Mouse (Mus musculus): ENCODE data around the gene Gm20219. TPM values are rescaled to one million over a fixed set of nuclear protein-coding genes. Genes with fewer than 3 reads are reported as not detected.
A peak's percentile ranks its signal among the peaks of the same experiment; 100 is the strongest.

Gene Gm20219
- polyA plus RNA-seq, 1 experiment = 0.04 TPM

DNA sequence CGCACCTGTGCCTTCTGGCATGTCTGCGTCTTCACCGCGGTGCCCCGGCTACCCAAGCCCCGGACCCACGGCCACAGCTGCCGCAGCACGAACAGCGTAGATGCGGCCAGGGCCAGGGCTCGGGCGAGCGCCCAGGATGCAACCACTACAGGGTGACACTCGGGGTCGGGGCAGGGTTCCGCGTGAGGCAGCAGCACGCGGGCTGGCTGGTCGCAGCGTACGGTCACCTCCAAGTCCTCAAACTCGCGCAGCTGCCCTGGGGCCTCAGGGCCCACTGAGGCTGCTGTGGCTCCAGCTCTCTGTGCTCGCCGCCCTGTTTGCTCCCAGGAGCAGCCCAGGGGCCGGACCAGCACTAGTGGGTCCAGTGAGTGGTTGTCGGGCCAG is 42.5 kb downstream of the Gm20219 start:
- no peaks in the 10 kb centered on the region for H3K36me3 ChIP-seq (ENCODE audit: control insufficient read depth)
- peaks cover 18% of the 10 kb centered on the region for H3K9me3 ChIP-seq (ENCODE audit: control insufficient read depth, low read length)
- peaks cover 12% of the 10 kb centered on the region for H3K4me1 ChIP-seq (ENCODE audit: control insufficient read depth)
- peaks cover 77% of the 10 kb centered on the region for H3K27me3 ChIP-seq (ENCODE audit: control insufficient read depth)
- H3K4me3 ChIP-seq (replicated peaks) = no peak overlapping the region
- TF ChIP-seq GATA1 (IDR thresholded peaks at IDR 0.05; ENCODE audit: low read length) (no peak), TAL1 (IDR thresholded peaks at IDR 0.05; ENCODE audit: low read length) (no peak)

- no peaks in the 10 kb centered on the region for H3K36me3 ChIP-seq (ENCODE audit: control insufficient read depth)
- TF ChIP-seq GATA1 (IDR thresholded peaks at IDR 0.05; ENCODE audit: low read length) = no peak
- no peak for TF ChIP-seq TAL1 (IDR thresholded peaks at IDR 0.05; ENCODE audit: low read length)
- peaks cover 18% of the 10 kb centered on the region for H3K9me3 ChIP-seq (ENCODE audit: control insufficient read depth, low read length)
- H3K4me3 ChIP-seq (replicated peaks) = no peak overlapping the region
- peaks cover 76% of the 10 kb centered on the region for H3K27me3 ChIP-seq (ENCODE audit: control insufficient read depth)
- H3K4me1 ChIP-seq (ENCODE audit: control insufficient read depth) = peaks cover 13% of the 10 kb centered on the region
These were observed 43.0 kb downstream of the Gm20219 start for GRCm38 (mm10) chr17:56510970-56511706.

- peaks cover 18% of the 10 kb centered on the region for H3K9me3 ChIP-seq (ENCODE audit: control insufficient read depth, low read length)
- no peak overlapping the region for H3K4me3 ChIP-seq (replicated peaks)
- H3K27me3 ChIP-seq (ENCODE audit: control insufficient read depth) = peaks cover 70% of the 10 kb centered on the region
- peaks cover 13% of the 10 kb centered on the region for H3K4me1 ChIP-seq (ENCODE audit: control insufficient read depth)
- H3K36me3 ChIP-seq (ENCODE audit: control insufficient read depth) = no peaks in the 10 kb centered on the region
- TF ChIP-seq GATA1 (IDR thresholded peaks at IDR 0.05; ENCODE audit: low read length) = no peak
- no peak for TF ChIP-seq TAL1 (IDR thresholded peaks at IDR 0.05; ENCODE audit: low read length)
These were observed 43.7 kb downstream of the Gm20219 start for GRCm38 (mm10) chr17:56510473-56510969.

- H3K36me3 ChIP-seq (ENCODE audit: control insufficient read depth) = no peaks in the 10 kb centered on the region
- no peak overlapping the region for H3K4me3 ChIP-seq (replicated peaks)
- peaks cover 21% of the 10 kb centered on the region for H3K9me3 ChIP-seq (ENCODE audit: control insufficient read depth, low read length)
- H3K27me3 ChIP-seq (ENCODE audit: control insufficient read depth) = peaks cover 64% of the 10 kb centered on the region
- H3K4me1 ChIP-seq (ENCODE audit: control insufficient read depth) = peaks cover 13% of the 10 kb centered on the region
- TF ChIP-seq GATA1 (IDR thresholded peaks at IDR 0.05; ENCODE audit: low read length) = no peak
- no peak for TF ChIP-seq TAL1 (IDR thresholded peaks at IDR 0.05; ENCODE audit: low read length)
These were observed 44.3 kb downstream of the Gm20219 start for GRCm38 (mm10) chr17:56509707-56510472.

DNA sequence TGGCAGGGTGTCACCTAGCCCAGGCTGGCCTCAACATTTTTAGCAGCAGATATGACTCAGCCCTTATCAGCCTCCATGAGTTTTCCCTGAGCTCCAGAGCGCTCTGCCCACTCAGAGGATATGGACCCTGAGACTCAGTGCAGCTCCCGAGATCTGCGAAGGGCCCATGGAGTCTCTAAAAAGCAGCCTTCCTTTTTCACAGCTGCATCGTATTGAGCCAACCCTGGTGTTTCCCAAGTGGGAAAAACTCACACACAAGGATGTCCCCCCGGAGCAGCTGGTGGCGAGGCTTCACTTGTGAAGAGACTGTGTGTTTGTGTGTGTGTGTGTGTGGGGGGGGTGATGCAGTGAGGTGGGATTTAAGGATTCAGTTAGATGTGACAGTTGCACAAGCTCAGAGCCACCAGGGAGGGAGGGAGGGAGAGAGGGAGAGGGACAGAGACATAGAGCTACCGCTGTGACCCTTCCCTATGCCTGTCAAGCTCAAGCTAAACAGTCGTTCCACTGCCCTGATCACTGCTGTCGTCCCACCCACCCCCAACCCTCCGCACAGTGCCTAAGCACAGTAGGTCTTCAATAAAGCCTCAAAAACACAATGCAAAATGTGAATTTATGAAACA is 45.1 kb downstream of the Gm20219 start:
- peaks cover 13% of the 10 kb centered on the region for H3K4me1 ChIP-seq (ENCODE audit: control insufficient read depth)
- H3K9me3 ChIP-seq (ENCODE audit: control insufficient read depth, low read length) = peaks cover 26% of the 10 kb centered on the region
- H3K27me3 ChIP-seq (ENCODE audit: control insufficient read depth) = peaks cover 60% of the 10 kb centered on the region
- H3K4me3 ChIP-seq (replicated peaks) = no peak overlapping the region
- no peaks in the 10 kb centered on the region for H3K36me3 ChIP-seq (ENCODE audit: control insufficient read depth)
- no peak for TF ChIP-seq GATA1 (IDR thresholded peaks at IDR 0.05; ENCODE audit: low read length)
- TF ChIP-seq TAL1 (IDR thresholded peaks at IDR 0.05; ENCODE audit: low read length) = no peak

DNA sequence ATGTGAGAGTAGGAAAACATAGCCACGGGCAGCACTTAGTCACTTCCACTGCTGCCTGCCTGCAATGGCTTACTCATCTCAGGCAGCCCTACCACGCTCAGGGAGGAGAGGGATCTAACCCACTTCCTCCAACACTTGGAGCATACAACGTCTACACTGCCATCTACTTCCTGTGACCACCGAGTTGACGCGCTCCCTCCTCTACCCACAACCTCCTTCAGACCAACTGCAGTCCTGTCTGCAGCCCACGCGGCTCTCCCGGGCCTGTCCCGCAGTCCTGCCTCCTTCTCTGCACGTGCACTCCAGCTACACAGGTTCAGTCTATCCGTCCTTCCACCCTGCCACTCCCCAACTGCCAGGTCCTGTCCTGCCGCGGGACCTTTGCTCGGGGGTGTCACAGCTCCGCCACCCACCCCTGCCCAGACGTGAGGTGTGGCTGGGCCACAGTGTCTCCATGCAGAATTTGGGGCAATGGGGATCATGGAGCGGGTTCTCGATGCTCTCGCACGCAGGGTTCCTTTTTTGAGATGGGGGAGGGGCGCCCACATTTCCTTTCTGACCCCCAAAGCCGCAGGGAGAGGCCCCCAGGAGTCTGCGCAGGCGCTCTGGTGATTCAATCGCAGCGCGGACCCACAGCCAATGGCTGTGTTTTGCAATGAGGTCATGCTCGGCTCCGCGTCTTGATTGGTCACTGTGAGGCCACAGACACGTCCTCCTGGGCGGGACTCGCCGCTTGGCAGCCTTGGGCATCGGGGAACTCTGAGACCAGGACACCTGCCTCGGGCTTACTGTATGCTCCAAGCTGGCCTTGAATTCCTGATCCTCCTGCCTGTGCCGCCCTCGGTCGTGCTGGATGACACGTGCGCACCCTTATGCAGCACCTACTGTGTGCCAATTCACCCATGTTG is 46.8 kb downstream of the Gm20219 start:
- H3K27me3 ChIP-seq (ENCODE audit: control insufficient read depth) = peaks cover 47% of the 10 kb centered on the region
- TF ChIP-seq GATA1 (IDR thresholded peaks at IDR 0.05; ENCODE audit: low read length) = no peak
- TF ChIP-seq TAL1 (IDR thresholded peaks at IDR 0.05; ENCODE audit: low read length) = no peak
- peaks cover 28% of the 10 kb centered on the region for H3K9me3 ChIP-seq (ENCODE audit: control insufficient read depth, low read length)
- H3K36me3 ChIP-seq (ENCODE audit: control insufficient read depth) = no peaks in the 10 kb centered on the region
- peak overlapping the region; percentile 65 for H3K4me3 ChIP-seq (replicated peaks)
- peaks cover 13% of the 10 kb centered on the region for H3K4me1 ChIP-seq (ENCODE audit: control insufficient read depth)

GRCm38 (mm10) chr17:56506417-56507065 is 47.6 kb downstream of the Gm20219 start:
- Histone ChIP-seq H3K4me3 (replicated peaks) (peak overlapping the region; percentile 65), H3K9me3 (ENCODE audit: control insufficient read depth, low read length) (peaks cover 19% of the 10 kb centered on the region), H3K4me1 (ENCODE audit: control insufficient read depth) (peaks cover 13% of the 10 kb centered on the region), H3K27me3 (ENCODE audit: control insufficient read depth) (peaks cover 39% of the 10 kb centered on the region), H3K36me3 (ENCODE audit: control insufficient read depth) (no peaks in the 10 kb centered on the region)
- TF ChIP-seq TAL1 (IDR thresholded peaks at IDR 0.05; ENCODE audit: low read length) (no peak), GATA1 (IDR thresholded peaks at IDR 0.05; ENCODE audit: low read length) (no peak)

GRCm38 (mm10) chr17:56505401-56505800 is 48.8 kb downstream of the Gm20219 start:
- Histone ChIP-seq H3K27me3 (ENCODE audit: control insufficient read depth) (peaks cover 27% of the 10 kb centered on the region), H3K4me1 (ENCODE audit: control insufficient read depth) (peaks cover 13% of the 10 kb centered on the region), H3K36me3 (ENCODE audit: control insufficient read depth) (no peaks in the 10 kb centered on the region), H3K4me3 (replicated peaks) (no peak overlapping the region), H3K9me3 (ENCODE audit: control insufficient read depth, low read length) (peaks cover 12% of the 10 kb centered on the region)
- TF ChIP-seq GATA1 (IDR thresholded peaks at IDR 0.05; ENCODE audit: low read length) = no peak
- TF ChIP-seq TAL1 (IDR thresholded peaks at IDR 0.05; ENCODE audit: low read length) = no peak

All from erythroblast, embryonic 14.5 days (primary cell).